Mouse (Mus musculus) neural tube, embryonic 11.5 days (tissue): Measurements from ENCODE around the gene Nol12. TPM values are rescaled to one million over a fixed set of nuclear protein-coding genes. Genes with fewer than 3 reads are reported as not detected.
A peak's percentile ranks its signal among the peaks of the same experiment; 100 is the strongest.

Source experiments
- ATAC-seq: fragments of 200-750 bp; cut with Nextera tagmentation; 2 replicates; pipeline ENCODE4 v1.8.0; 2017; ENCODE audit warnings: moderate number of reproducible peaks, mild to moderate bottlenecking, moderate TSS enrichment, moderate library complexity; ENCODE audit not compliant: insufficient read depth, low FRiP score, low TSS enrichment
- DNase-seq: peaks from one replicate; pipeline ENCODE4 v3.0.0-alpha.2; 2015; ENCODE audit warnings: low spot score
- H3K27ac ChIP-seq: fragments of 300-500 bp; sonication (generic); 2 replicates; pipeline ENCODE4 v1.5.1; 2014; ENCODE audit warnings: low read depth, mild to moderate bottlenecking, low read length
- H3K27me3 ChIP-seq: fragments of 300-500 bp; sonication (generic); 2 replicates; pipeline ENCODE4 v1.6.1; 2014; ENCODE audit warnings: mild to moderate bottlenecking, low read length, mixed read lengths; ENCODE audit not compliant: control insufficient read depth, insufficient read depth
- H3K36me3 ChIP-seq: fragments of 300-500 bp; sonication (generic); 2 replicates; pipeline ENCODE4 v1.6.1; 2014; ENCODE audit warnings: mild to moderate bottlenecking, low read length, moderate library complexity, mixed read lengths; ENCODE audit not compliant: control insufficient read depth, insufficient read depth
- H3K4me1 ChIP-seq: fragments of 300-500 bp; sonication (generic); 2 replicates; pipeline ENCODE4 v1.6.1; 2014; ENCODE audit warnings: low read length, mixed read lengths; ENCODE audit not compliant: control insufficient read depth, insufficient read depth
- H3K4me2 ChIP-seq: fragments of 300-500 bp; sonication (generic); 2 replicates; pipeline ENCODE4 v1.6.1; 2014; ENCODE audit warnings: low read depth, mild to moderate bottlenecking, moderate library complexity
- H3K4me3 ChIP-seq: fragments of 300-500 bp; sonication (generic); 2 replicates; pipeline ENCODE4 v1.5.1; 2014; ENCODE audit warnings: low read depth, low read length
- H3K9ac ChIP-seq: fragments of 300-500 bp; sonication (generic); 2 replicates; pipeline ENCODE4 v1.6.1; 2014; ENCODE audit warnings: mild to moderate bottlenecking, low read length
- H3K9me3 ChIP-seq: fragments of 300-500 bp; sonication (generic); 2 replicates; pipeline ENCODE4 v1.6.1; 2016; ENCODE audit warnings: low read length; ENCODE audit not compliant: control insufficient read depth
- WGBS: fragments of 180-500 bp; shearing (Covaris S2); extraction: QIAGEN DNeasy Blood & Tissue Kit; methylation state at CpG from one replicate; pipeline ENCODE4 v1.1.7; 2014; 5-methylcytosine and 5-hydroxymethylcytosine counted together
- polyA plus RNA-seq: library from polyadenylated mRNA; unstranded; fragments of >200 nt; fragmentation: Nextera tagmentation; extraction: Ambion mirVana; gene quantifications from 2 replicates; pipeline ENCODE4 v1.2.1, GENCODE M21; 2014

Nol12 gene
- 55.9 and 58.8 TPM in 2 replicates for polyA plus RNA-seq

- Histone ChIP-seq H3K4me1 (peaks cover 8% of the 10 kb centered on the region), H3K27me3 (no peaks in the 10 kb centered on the region), H3K9me3 (no peaks in the 10 kb centered on the region), H3K27ac (peak within 1 kb of the TSS; percentile 53; the same call in 1 of the 2 replicates), H3K36me3 (peaks cover 10% of the 10 kb centered on the region), H3K4me3 (peak within 1 kb of the TSS; percentile 81), H3K4me2 (peak within 1 kb of the TSS; percentile 85), H3K9ac (peak within 1 kb of the TSS; percentile 80)
- under 1% methylated on average over 42 of the region's 42 CpGs for WGBS
- DNase-seq = peak; percentile 88
- ATAC-seq = peak; percentile 82
Observed at GRCm38 (mm10) chr15:78934784-78935320, at the start of gene Nol12. Gene Nol12, plus strand, starts transcription at chr15:78934933.

DNA sequence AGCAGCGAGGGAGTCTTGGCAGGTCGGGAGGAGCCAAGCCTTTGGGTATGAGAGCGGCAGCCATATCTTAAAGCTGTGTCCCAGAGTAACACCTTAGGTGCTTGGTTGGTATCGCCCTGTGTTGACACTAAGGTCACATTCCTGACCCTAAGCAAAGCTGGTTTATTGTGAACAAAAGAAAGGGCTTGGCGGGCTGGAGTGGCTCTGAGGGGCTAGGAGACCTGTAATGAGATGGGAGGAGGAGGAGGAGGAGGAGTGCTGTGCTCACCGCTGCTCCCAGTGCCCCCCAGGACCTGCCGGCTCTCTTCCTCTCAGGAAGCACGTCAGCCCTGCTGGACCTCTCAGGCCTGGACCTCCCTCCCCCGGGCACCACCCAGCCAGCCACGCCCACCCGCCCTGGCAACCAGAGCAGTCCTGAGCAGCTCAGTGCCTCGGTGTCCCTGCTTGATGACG, 45.3 kb upstream of the Nol12 start:
- peaks cover 11% of the 10 kb centered on the region for H3K36me3 ChIP-seq
- H3K9me3 ChIP-seq = no peaks in the 10 kb centered on the region
- H3K9ac ChIP-seq = no peak overlapping the region
- no peak overlapping the region for H3K27ac ChIP-seq
- H3K4me3 ChIP-seq = no peak overlapping the region
- DNase-seq = no peak
- no peak for ATAC-seq
- no peak overlapping the region for H3K4me2 ChIP-seq
- WGBS = 29% methylated on average over 11 of the region's 13 CpGs
- H3K4me1 ChIP-seq = peaks cover 3% of the 10 kb centered on the region; the same call in 1 of the 2 replicates
- H3K27me3 ChIP-seq = no peaks in the 10 kb centered on the region

GRCm38 (mm10) chr15:78892440-78892839, 42.3 kb upstream of the Nol12 start:
- no peaks in the 10 kb centered on the region for H3K9me3 ChIP-seq
- DNase-seq = no peak
- no peak overlapping the region for H3K4me2 ChIP-seq
- H3K4me3 ChIP-seq = no peak overlapping the region
- peaks cover 5% of the 10 kb centered on the region for H3K4me1 ChIP-seq
- no peak overlapping the region for H3K27ac ChIP-seq
- ATAC-seq = no peak
- 72% methylated on average over 7 of the region's 7 CpGs for WGBS
- peaks cover 7% of the 10 kb centered on the region; the same call in 1 of the 2 replicates for H3K36me3 ChIP-seq
- H3K27me3 ChIP-seq = no peaks in the 10 kb centered on the region
- no peak overlapping the region for H3K9ac ChIP-seq

DNA sequence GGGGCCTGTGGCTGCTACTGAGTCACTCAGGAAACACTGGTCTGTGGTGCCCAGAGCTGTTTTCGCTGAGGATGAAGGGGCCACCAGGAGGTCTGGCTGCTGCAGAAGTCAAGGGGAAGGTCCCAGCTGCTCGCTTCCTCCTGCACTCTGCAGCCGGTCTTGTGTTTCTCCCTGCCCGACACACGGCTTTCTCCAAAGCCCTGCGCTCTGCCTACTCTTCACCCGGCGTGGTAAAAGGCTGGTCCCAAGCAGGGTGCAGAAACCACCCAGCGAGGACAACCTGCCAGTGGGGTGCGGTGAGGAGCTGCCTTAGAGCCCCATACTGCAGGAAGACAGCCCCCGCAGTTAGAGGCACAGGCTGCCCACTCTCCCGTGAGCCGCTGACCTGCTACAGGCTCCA, 40.0 kb upstream of the Nol12 start:
- Histone ChIP-seq H3K27ac (no peak overlapping the region), H3K27me3 (no peaks in the 10 kb centered on the region), H3K9ac (no peak overlapping the region), H3K4me2 (no peak overlapping the region), H3K36me3 (peaks cover 5% of the 10 kb centered on the region; the same call in 1 of the 2 replicates), H3K9me3 (no peaks in the 10 kb centered on the region), H3K4me3 (no peak overlapping the region), H3K4me1 (peaks cover 3% of the 10 kb centered on the region)
- DNase-seq = no peak
- no peak for ATAC-seq
- 79% methylated on average over 13 of the region's 13 CpGs for WGBS

- WGBS = 88% methylated on average over 2 of the region's 2 CpGs
- Histone ChIP-seq H3K4me3 (no peak overlapping the region), H3K4me1 (peaks cover 11% of the 10 kb centered on the region), H3K9ac (no peak overlapping the region), H3K4me2 (no peak overlapping the region), H3K27ac (no peak overlapping the region), H3K36me3 (0 out of 2 replicates have a peak, but pooled peaks cover 3% of the 10 kb centered on the region), H3K27me3 (no peaks in the 10 kb centered on the region), H3K9me3 (no peaks in the 10 kb centered on the region)
- ATAC-seq (no peak), DNase-seq (no peak)
Observed at GRCm38 (mm10) chr15:78895741-78896140, 39.0 kb upstream of the Nol12 start.

- Histone ChIP-seq H3K4me3 (no peak overlapping the region), H3K9ac (no peak overlapping the region), H3K9me3 (no peaks in the 10 kb centered on the region), H3K36me3 (0 out of 2 replicates have a peak, but pooled peaks cover 3% of the 10 kb centered on the region), H3K27ac (no peak overlapping the region), H3K27me3 (no peaks in the 10 kb centered on the region), H3K4me2 (no peak overlapping the region), H3K4me1 (peaks cover 12% of the 10 kb centered on the region)
- ATAC-seq (no peak), DNase-seq (no peak)
- WGBS = 80% methylated on average over 3 of the region's 3 CpGs
Observed at GRCm38 (mm10) chr15:78896149-78896548, 38.6 kb upstream of the Nol12 start.

GRCm38 (mm10) chr15:78897488-78897887, 37.2 kb upstream of the Nol12 start:
- DNase-seq = no peak
- Histone ChIP-seq H3K27ac (no peak overlapping the region), H3K4me1 (peaks cover 12% of the 10 kb centered on the region), H3K4me2 (no peak overlapping the region), H3K9ac (no peak overlapping the region), H3K4me3 (no peak overlapping the region), H3K27me3 (no peaks in the 10 kb centered on the region), H3K36me3 (no peaks in the 10 kb centered on the region), H3K9me3 (no peaks in the 10 kb centered on the region)
- ATAC-seq = no peak
- 91% methylated on average over 4 of the region's 4 CpGs for WGBS

DNA sequence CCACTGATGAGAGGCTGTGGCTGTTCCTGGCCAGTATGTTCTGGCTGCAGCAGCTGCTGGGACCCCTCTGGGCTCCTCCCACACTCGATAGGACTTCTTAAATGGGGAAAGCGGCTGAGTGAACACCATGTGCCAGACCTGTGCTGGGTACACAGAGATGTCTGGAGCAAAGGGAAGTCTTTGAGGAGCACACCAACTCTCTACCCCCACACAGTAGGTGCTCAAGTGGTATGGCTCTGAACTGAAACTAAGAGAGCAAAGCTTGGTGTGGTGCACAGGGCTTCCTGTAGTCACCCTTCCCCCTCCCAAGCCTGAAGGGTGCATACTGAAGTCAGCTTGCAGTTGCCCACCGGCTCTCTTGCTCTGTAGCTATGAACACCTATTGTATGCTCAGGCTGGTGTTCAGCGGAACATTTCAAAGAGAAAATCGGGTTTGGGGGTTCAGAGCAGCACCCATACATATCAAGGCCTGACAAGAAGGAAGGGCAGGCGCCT, 36.2 kb upstream of the Nol12 start:
- DNase-seq = no peak
- H3K36me3 ChIP-seq = no peaks in the 10 kb centered on the region
- H3K4me1 ChIP-seq = peaks cover 12% of the 10 kb centered on the region
- H3K4me3 ChIP-seq = peak overlapping the region; percentile 54; the same call in 1 of the 2 replicates
- no peak overlapping the region for H3K27ac ChIP-seq
- no peaks in the 10 kb centered on the region for H3K27me3 ChIP-seq
- H3K4me2 ChIP-seq = no peak overlapping the region
- no peaks in the 10 kb centered on the region for H3K9me3 ChIP-seq
- 49% methylated on average over 6 of the region's 6 CpGs for whole genome bisulfite sequencing
- ATAC-seq = no peak
- no peak overlapping the region for H3K9ac ChIP-seq

GRCm38 (mm10) chr15:78899409-78899739, 35.4 kb upstream of the Nol12 start, which contains the start of gene Gm49510:
Gene Gm49510, plus strand, starts transcription at chr15:78899667.
- Histone ChIP-seq H3K27ac (no peak within 1 kb of the TSS), H3K36me3 (no peaks in the 10 kb centered on the region)
- ATAC-seq = no peak

More at GRCm38 (mm10) chr15:78899409-78899739, 35.4 kb upstream of the Nol12 start, which contains the start of gene Gm49510:
- Histone ChIP-seq H3K27me3 (no peaks in the 10 kb centered on the region), H3K4me3 (peak within 1 kb of the TSS; percentile 54), H3K9me3 (no peaks in the 10 kb centered on the region), H3K9ac (peak within 1 kb of the TSS; percentile 30), H3K4me2 (peak within 1 kb of the TSS; percentile 91), H3K4me1 (peaks cover 12% of the 10 kb centered on the region)
- 1% methylated on average over 20 of the region's 20 CpGs for WGBS
- DNase-seq = no peak
